Mouse (Mus musculus): ENCODE measurements around the gene Dhx34.

Gene Dhx34

DNA sequence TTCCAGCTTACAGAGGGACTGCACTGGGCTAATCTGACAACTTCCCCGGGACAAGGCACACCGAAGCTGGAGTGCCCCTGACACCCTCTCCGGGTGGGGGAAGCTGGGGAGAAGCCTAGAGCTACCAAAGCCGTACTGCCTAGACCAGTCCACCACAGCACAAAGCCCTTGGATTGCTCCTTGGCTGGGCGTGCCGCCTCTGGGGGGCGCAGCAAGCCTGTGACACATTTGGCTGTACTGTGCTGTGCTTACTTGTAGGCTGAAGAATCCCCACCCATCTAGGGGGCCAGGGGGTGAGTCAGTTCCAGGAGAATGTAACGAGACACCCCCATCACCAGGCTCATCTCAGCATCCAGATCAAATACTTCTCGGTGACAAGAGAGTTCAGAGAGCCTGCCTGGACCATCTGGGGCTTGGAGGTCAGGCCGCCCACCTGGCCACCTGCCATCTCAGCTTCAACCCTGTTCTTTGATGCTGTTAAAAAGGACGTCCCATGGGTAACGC lies 10.9 kb downstream of the Dhx34 start:
- in situ Hi-C loops (cut with MboI, MseI) = no loop called here

DNA sequence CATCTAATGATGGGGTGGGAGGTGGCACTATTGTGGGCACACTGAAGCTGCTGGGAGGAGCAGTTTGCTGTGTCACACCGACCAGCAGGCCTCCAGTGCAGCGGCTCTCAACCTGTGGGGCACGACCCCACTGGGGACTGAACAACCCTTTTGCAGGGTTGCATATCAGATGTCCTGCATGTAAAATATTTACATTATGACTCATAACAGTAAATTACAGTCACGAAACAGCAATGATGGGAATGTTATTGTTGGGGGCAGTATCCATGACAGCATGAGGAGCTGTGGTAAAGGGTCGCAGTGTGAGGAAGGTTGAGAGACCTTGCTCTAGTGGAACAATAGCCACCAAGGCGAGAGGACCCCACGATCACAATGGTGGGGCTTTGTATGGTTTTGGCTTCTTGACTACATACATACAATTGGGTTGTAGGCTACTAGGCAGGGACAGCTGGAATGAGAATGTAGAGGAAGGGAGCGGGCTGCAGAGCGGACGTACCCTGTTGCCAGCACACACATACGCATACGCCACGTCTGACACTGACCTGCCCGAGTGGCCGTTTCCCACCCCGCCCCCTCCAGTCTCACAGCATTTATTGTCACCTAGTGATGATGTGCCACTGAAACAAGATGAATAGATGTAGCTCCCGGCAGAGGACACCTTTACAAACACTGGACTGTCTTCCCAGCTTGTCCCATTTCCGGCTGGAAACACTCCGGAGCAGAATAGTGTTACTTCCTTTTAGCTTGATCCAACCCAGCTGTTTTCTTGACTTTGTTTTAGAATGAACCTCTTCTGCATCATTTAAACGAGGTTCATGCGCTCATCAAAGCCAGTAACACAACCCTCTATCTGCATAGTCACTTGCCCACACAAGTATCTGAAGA lies 12.8 kb downstream of the Dhx34 start:
- in situ Hi-C loops (cut with MboI, MseI) = loop anchor here (5.0 kb wide), 1 partner anchor 63 kb away; the partner anchor contains the start of gene Inafm1

DNA sequence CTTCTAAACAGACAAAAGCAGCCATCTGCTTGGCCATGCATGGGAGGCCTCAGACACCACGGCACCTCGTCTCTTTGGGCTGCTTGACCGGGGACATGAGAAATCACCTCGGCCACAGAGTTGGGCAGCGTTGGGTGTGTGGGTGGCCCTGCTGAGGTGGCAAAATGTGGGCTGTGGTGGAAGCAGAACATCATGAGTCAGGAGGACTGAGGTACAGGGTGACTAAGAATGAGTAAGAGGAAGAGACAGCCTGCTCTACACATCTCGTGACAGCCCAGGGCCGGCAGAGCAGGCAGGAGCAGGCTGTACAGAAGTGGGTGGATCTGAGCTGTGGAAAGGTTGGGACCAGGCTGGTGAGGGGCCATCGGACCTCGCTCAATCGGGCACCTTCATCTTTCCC lies 14.3 kb downstream of the Dhx34 start:
- in situ Hi-C loops (cut with MboI, MseI) = loop anchor here (5.0 kb wide), 1 partner anchor 65 kb away; the partner anchor contains the start of gene Inafm1

DNA sequence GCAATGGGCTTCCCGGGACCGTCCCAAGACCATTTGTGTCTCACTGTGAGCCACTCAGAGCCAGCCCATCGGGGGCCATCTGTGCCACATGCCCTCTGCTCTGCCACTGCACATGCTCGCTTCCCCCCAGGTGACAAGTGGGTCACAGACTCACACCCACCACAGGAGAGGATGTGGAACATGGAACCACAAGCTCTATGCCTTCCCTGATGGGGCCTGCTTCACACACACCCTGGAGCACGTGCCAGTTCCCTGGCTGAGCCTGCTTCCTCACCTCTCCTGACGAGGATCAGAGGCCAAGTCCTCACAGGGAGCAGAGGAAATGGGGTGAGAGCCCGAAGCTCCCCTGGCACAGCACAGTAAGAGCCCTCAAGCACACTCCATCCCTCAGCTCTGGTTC lies 14.8 kb downstream of the Dhx34 start:
- in situ Hi-C loops (cut with MboI, MseI) = loop anchor here (5.0 kb wide), 1 partner anchor 65 kb away; the partner anchor contains the start of gene Inafm1

DNA sequence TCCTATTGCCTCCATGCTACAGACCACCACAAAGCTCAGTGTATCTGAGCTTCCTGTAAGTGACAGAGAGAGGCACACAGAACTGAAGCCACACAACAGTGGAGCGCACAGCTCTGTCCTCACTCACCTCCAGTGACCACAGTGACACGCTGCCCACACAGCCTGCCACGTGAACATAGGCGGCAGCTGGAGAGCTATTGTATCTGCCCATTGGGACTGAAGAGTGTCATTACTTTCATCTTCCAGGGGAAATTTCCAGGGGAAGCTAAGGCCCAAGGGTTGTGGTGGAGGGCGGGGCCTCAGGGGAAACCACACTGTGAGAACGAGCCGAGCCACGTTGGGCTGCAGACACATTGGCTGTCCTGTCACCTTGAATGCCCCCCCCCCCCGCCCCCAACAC lies 17.0 kb downstream of the Dhx34 start:
- in situ Hi-C loops (cut with MboI, MseI) = loop anchor here (5.0 kb wide), 1 partner anchor 68 kb away; the partner anchor contains the start of gene Inafm1

DNA sequence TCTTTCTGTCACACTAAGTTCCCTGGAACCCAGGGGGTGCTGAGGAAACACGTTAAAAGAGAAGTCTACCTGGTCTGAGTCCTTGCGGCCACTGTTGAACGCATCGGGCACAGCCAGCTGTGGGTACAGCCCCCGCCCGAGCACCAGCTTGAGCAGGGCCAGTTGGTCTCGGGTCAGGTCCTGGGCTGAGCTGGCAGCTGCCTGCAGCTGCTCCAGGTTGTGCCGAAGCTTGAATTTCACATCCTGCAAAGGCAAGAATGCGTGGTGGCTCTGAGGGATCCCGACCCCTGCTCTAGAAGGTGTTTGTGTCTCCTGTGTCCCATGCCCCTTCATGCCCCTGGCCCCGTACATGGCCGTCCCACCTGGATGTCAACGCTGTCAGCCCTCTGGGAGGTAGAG lies 18.3 kb downstream of the Dhx34 start:
- in situ Hi-C loops (cut with MboI, MseI) = no loop called here

DNA sequence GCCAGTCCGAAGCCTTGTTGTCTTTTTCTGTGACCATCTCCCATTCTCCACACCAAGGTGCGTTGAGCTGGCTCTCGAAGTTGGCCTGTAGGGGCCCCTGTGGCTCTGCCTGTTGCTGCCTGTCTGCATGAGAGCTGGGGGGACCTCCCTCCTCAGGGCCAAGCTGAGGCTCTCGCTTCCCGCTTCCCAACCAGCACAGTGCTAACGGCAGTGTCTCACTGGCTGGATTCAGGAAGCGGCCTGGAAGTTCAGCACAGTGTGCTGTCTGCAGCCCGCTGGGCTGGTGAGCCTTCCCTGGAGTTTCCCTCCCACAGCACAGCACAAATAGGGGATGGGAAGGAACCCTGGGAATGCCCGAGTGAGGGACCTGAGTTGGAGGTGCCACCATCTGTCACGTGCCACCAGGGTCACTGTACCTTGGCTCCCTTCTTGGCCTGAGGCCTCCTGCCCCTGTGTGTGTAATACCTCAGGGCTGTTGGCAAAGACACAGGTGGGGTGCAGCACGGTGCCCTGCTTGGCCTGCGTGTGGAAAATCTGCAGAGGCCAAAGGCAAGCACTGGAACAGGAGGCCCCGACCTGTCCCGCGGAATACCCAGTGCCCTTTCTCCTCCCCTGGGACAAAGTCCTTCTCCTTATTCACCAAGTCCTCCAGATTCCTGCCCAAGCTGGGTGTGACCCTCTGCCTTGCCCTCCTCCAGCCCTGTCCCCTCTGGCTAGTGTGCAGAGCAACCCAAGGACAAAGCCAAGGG lies 18.9 kb downstream of the Dhx34 start:
- in situ Hi-C loops (cut with MboI, MseI) = no loop called here

DNA sequence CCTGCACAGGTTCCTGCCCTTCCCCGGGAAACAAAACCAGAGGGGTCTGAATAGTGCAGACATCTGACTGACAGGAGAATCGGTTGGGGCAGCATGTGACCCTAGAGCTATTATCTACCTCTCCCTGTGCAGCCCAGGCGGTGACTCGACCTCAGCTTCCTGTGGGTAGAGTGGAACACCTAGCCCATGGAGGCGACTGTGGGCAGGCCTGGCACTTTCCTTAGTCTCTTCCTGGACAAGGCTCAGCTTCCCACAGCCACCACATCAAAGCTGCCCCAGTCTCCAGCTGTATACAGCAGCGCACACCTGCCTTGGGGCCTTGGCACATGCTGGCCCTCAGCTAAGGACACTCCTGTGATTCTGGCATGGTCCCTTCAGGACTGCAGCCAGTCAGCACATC lies 20.7 kb downstream of the Dhx34 start:
- in situ Hi-C loops (cut with MboI, MseI) = no loop called here

DNA sequence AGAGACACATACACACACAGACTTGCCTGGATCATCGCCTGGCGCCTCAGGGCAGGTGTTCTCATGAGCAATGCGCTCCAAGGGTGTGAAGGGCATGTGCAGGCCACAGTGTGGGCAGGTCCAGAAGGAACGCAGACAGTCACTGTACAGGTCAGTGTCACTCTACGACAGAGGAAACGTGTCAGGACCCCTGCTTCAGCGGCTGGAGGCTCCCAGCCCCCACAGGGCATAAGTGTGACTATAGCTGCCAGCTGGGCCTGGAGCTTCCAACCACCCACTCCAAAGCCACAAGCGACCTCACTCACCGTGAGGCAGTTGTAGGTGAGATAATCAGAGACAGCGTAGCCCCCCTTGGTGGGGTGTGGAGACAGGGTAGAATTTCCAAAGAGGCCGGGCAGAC lies 23.3 kb downstream of the Dhx34 start:
- in situ Hi-C loops (cut with MboI, MseI) = no loop called here

DNA sequence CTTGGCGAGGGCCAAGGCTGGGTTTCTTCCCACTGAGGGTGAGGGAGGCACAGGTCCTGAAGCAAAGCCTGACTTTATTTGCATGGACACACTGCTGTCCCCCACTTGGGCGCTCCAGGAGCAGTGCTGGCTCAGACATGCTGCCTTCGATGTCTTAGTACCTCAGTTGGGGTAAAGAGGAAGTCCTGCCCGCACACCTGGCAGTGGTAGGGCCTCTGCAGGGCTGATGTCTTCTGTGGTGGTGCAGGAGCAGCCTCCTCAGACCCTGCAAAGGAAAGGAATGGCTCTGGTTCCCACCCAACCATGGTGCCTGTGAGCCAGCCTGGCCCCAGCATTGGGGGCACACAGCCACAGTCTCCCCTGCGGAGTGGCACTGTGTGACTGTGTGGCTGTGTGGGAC lies 24.7 kb downstream of the Dhx34 start:
- in situ Hi-C loops (cut with MboI, MseI) = no loop called here

DNA sequence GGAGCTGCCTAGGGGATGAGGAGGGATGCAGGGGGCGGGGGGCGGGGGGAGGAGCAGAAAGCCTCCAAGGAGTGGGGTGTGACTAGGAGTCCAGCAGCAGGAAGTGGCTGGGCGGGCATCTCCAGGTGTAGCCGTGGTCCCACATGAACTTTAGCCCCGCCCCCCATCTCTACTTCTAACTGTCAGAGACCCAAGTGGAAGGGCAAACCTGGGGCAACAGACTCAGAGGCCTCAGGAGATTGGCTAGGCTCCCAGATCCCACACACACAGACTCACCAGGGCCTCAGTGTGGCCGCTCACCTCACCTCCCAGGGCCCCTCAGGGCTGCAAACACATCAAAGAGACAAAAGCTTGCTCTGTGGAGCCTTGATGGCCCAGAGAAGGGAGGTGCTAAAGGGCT lies 25.2 kb downstream of the Dhx34 start:
- in situ Hi-C loops (cut with MboI, MseI) = no loop called here

DNA sequence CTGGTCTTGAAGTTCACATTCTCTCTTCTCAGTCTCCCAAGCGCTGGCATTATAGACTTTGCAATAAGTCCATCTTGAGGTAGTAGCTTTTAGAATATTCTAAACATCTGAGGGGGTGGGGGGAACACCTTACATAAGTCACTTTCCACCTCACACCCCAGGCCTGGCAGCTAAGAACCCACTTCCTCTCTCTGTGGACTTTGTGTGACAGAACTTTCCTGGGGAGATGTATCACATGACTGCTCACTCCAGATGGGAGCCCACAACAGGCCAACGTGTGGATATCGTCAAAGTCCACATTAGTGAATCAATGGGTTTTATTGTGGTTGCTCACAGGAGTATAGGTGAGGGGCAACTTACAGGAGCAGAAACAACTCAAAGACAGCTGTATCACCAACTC lies 28.1 kb downstream of the Dhx34 start:
- in situ Hi-C loops (cut with MboI, MseI) = no loop called here

DNA sequence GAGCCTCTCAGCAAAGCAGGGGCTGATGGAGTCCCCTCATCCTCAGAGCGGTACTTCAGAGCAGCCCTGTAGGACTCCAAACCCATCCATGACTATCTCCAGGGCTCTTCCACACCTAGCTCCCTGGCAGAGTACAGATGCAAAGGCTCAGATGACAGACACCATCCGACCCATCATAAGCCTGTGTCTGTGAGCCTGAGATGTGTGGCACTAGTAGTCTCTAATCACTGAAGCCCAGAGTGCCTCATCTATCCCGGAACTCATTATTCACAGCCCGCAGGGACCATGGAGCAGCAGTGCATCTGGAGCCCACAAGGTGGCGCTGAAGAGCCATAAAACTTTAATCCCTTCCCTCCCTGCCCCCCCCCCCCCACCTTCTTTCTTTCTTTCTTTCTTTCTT lies 29.5 kb downstream of the Dhx34 start:
- in situ Hi-C loops (cut with MboI, MseI) = no loop called here

DNA sequence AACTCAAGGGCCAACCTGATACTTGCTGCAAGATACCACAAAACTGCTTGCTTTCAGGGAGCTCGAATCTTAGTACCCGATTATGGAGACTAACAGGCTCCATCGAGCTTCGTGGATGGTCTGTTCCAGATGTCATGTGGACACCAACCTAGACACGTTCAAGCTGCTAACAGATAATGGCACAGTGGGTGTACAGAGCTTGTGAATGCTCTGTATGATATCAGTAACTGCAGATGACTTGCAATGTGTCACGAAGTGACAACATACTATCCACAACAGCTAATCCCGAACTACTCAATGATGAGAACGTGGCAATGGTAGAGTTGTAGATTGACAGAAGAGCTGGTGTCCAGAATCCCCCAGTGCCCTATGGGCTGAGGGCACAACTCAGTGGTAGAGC lies 34.3 kb downstream of the Dhx34 start:
- in situ Hi-C loops (cut with MboI, MseI) = no loop called here

DNA sequence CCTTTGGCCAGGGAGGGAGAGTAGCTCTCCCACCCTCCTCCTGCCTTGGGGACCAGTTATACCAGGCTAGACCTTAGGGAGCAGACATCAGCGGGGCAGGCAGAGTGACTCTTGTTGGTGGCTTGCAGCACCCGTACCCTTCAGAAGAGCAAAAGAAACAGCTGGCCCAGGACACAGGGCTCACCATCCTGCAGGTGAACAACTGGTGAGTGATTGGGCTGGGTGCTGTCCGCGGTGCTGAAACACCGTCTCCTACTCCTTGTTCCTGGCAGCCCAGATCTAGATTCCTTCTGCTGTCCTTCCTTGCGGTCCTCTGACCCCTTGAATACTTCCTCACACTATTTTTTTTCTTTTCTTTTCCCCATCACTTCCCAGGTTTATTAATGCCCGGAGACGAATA lies 38.2 kb downstream of the Dhx34 start:
- in situ Hi-C loops (cut with MboI, MseI) = loop anchor here (5.0 kb wide), 1 partner anchor 36 kb away; no protein-coding TSS in a partner anchor

DNA sequence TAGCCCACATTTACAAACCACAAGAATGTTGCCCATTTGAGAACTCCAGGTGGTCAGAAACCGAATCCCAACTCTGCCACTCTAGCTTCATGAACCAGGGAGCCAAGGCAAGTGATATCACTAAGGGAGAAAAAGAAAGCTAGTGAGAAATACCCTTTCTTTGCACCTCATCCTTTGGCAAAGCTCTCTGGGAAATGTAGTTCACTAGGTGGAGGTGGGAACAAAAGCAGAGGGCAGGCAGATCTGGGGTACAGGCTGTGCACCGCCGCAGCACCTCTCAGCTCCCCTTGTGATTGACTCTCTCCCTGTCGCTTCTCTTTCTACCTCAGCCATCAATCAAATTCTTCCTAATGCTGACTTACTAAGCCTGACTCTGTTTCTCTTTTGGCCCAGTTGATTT lies 43.7 kb downstream of the Dhx34 start:
- in situ Hi-C loops (cut with MboI, MseI) = no loop called here

DNA sequence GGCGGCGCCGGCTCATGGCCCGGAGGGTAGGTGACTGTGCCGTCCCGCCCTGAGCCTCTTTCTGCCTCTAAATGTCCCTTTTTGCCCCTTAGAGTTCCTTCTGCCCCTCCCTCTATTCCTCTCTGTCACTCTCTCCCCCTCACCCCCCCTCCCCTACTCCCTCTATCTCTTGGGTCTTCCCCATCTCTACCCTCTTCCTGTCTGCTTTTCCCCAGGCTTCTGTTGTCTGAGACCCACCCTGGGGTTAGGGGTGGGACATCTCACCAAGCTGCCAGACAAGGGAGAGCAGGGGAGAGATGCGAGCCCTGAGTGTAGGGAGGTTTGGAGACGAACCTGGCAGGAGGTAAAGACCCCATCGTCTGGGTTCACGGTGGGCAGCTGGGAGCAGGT lies 46.3 kb downstream of the Dhx34 start:
- in situ Hi-C loops (cut with MboI, MseI) = no loop called here

DNA sequence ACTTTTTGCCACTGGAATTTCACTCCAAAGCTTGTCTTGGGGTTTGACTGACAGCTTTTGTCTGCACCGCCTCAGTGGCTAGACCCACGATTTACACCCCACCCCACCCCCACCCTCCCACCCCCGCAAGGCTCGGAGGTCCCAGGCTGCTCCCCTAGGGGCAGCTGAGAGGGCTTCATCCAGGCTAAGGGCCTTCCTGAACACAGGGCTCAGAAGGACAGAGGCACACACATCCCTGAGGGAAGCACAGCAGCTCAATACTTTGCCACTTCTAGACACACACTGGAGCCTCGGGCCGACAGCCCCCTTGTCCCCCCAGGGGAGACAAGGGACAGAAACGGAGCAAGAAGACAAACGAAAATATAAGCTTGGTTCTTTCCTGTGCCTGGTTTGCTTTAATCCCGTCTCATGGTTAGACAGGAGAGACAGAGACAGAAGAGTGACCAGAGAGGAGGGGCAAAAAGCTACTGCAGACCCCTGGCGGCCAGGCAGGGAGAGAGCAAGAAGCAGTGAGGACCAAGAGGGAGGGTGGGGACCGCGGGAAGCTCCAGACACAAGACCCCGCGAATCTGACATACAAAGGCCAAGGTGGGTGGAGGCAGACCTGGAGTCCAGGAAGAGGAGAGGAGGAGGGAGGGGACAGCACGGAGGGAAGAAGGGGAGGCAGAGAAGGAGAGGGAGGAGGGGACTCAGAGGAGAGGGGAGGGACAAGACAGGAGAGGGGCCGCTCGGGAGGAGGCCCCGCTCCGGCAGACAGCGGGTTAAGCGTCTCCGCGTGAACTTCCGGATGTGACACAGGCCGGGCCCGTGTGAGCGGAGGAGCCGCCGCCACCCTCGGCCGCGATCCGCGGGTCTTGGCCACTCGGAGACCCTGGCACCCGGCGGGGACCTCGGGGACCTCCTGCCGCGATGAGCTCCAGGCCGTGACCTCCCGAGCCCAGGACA lies 47.0 kb downstream of the Dhx34 start, which contains the start of gene Meis3:
Gene Meis3, plus strand, starts transcription at position 494 of the 945 bp plus-strand sequence.
- in situ Hi-C loops (cut with MboI, MseI) = no loop called here

DNA sequence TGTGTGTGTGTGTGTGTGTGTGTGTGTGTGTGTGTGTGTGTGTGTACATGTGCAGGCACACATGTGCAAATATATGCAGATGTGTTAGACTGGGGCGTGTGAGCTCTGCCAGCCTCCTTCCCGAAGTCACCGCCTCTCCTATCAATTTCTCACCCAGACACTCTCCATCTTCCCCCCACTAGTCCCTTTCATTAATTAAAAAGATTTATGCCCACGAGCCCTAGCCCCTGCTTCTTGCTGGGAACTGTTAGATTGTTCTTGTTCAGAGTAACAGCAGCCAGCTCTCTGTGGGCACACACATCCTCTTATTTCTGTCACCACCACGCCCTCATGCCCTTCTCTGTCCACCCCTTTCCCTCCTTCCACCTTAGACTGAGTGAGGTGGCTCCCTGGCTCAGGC lies 48.7 kb downstream of the Dhx34 start:
- in situ Hi-C loops (cut with MboI, MseI) = no loop called here

DNA sequence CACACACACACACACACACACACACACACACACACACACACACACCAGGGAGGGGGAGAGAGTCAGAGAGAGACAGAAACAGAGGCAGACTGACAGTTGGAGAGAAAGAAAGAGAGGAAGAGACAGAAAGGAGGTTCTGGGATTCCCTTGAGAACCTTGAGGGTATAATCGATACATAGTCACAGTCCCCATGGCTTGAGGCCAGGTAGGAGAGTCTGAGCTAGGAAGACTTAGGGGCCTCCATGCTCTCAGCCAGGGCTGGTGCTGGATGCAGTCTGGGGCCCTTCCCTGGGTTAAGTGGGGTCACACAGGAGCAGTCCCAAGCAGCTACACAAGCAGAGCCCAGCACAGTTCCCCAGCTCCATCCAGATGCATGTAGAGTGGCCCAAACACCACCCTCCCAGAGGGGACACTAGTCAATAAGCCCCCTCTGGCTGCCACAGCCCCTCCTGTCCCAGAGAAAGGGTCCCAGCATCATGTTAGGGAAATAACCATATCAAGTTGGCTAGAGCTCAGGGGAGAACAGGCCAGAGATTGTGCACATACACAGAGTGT lies 49.2 kb downstream of the Dhx34 start:
- in situ Hi-C loops (cut with MboI, MseI) = no loop called here

DNA sequence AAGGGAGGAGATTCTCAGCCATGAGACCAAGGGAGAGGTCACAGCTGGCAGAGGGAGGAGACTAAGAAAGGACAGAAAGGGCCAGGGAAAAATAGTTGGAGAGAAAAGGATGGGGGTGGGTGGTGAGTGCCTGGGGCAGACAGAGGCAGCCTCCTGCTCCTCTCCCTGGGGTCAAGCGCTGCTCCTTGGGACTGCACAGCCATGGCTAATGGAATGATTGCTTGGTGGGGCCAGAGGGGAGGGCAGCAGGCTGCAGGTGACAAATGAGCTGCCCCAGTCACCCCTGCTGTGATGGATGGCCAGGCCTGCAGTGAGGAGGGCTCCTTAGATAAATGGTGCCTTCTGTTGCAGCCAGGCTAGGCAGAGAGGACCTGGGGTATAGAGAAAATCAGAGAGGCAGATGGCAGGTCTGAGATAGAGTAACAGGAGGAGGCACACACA lies 49.7 kb downstream of the Dhx34 start:
- in situ Hi-C loops (cut with MboI, MseI) = no loop called here

Data from T-helper 2 cell (primary cell).